Mouse (Mus musculus) limb, embryonic 13.5 days (tissue): ENCODE measurements around the gene Zmym1. TPM values are rescaled to one million over a fixed set of nuclear protein-coding genes. Genes with fewer than 3 reads are reported as not detected.
A peak's percentile ranks its signal among the peaks of the same experiment; 100 is the strongest.
"Not testable (repeated sequence)": the region's sequence is repeated elsewhere in the genome, so short reads cannot be mapped to it uniquely, and the experiment has no call there.

ENCODE experiments used
- ATAC-seq: fragments of 200-750 bp; cut with Nextera tagmentation; 2 replicates; pipeline ENCODE4 v1.8.0; 2017; ENCODE audit warnings: low read depth, moderate number of reproducible peaks, moderate TSS enrichment; ENCODE audit not compliant: low FRiP score
- H3K27ac ChIP-seq: fragments of 300-500 bp; sonication (generic); 2 replicates; pipeline ENCODE4 v1.5.1; 2015; ENCODE audit warnings: inconsistent platforms, mild to moderate bottlenecking, moderate library complexity
- H3K27me3 ChIP-seq: fragments of 300-500 bp; sonication (generic); 2 replicates; pipeline ENCODE4 v1.6.1; 2015; ENCODE audit warnings: mild to moderate bottlenecking, inconsistent platforms
- H3K36me3 ChIP-seq: fragments of 300-500 bp; sonication (generic); 2 replicates; pipeline ENCODE4 v1.6.1; 2015; ENCODE audit warnings: inconsistent platforms, mild to moderate bottlenecking, moderate library complexity
- H3K4me1 ChIP-seq: fragments of 300-500 bp; sonication (generic); 2 replicates; pipeline ENCODE4 v1.6.1; 2015; ENCODE audit warnings: inconsistent platforms
- H3K4me2 ChIP-seq: fragments of 300-500 bp; sonication (generic); replicated peaks from 2 replicates; pipeline ENCODE4 v1.6.1; 2015; ENCODE audit warnings: inconsistent platforms, mild to moderate bottlenecking, moderate library complexity
- H3K4me3 ChIP-seq: fragments of 300-500 bp; sonication (generic); 2 replicates; pipeline ENCODE4 v1.5.1; 2015; ENCODE audit warnings: moderate library complexity, mild to moderate bottlenecking, inconsistent platforms
- H3K9ac ChIP-seq: fragments of 300-500 bp; sonication (generic); 2 replicates; pipeline ENCODE4 v1.6.1; 2015; ENCODE audit warnings: mild to moderate bottlenecking, inconsistent platforms
- H3K9me3 ChIP-seq: fragments of 300-500 bp; sonication (generic); 2 replicates; pipeline ENCODE4 v1.6.1; 2016; ENCODE audit warnings: inconsistent platforms
- WGBS: fragments of 180-500 bp; shearing (Covaris S2); methylation state at CpG from one replicate; pipeline ENCODE4 v1.1.7; 2015; 5-methylcytosine and 5-hydroxymethylcytosine counted together
- polyA plus RNA-seq: library from polyadenylated mRNA; unstranded; fragments of >200 nt; fragmentation: Nextera tagmentation; extraction: Ambion mirVana; gene quantifications from 2 replicates; pipeline ENCODE4 v1.2.1, GENCODE M21; 2015

Zmym1 gene
- 22.1 and 24.5 TPM in 2 replicates for polyA plus RNA-seq

DNA sequence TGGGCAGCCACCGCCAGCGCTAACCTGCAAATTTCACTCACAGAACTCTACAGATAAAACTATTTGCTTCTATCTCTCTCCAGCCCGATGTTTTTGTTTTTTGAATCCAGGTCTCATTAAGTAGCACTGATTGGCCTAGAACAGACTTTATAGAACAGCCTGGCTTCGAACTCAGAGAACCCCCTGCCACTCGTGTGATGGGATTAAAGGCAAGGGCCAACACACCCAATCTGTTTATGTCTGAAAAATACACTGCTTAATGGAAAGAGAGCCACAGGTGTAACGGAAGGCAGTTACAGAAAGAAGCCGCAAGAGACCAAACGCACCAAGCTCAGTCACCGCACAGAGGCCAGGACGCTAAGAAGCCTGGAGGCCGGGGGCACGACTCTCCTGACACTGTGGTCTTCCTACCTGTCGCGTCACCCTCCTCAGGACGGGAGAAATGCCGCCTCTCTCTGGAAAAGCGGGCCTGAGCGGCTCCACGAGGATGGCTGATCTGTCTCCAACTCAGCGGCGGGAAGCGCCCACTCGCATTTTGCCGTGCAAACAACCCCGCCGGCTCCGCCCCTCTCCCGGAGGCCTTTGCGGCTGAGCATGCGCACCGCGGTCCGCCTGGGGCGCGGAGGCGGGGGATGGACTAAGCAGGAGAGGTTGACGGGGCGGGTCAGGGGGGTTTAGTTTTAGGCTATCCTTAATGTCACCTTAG is at the start of gene Zmym1:
Zmym1 (minus strand) TSS at position 568 of the 706 bp plus-strand sequence.
- Histone ChIP-seq H3K4me3 (peak within 1 kb of the TSS; percentile 85), H3K27me3 (no peaks in the 10 kb centered on the region), H3K9me3 (no peaks in the 10 kb centered on the region), H3K36me3 (peaks cover 21% of the 10 kb centered on the region), H3K4me2 (peak within 1 kb of the TSS; percentile 85), H3K9ac (peak within 1 kb of the TSS; percentile 83), H3K27ac (peak within 1 kb of the TSS; percentile 67; the same call in 1 of the 2 replicates), H3K4me1 (no peaks in the 10 kb centered on the region)
- WGBS = 1% methylated on average over 38 of the region's 38 CpGs
- peak; percentile 93 for ATAC-seq

DNA sequence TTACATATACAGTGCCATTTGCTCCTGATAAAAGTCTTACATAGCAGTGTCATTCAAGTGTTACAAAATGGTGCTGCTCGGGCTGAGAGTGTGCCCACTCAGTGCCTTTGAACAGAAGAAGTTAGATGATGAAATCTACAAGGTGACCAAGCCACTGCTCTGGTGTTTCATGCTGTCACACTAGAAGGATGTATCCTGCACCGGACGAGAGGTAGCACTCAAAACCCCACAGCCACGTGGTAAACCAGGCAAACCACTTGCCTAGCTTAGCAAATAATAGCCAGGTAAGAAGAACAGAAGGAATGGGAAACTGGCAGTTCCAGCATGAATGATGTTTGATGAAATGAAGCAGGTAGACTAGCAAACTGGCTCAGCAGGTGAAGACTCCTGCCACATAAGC is 49.6 kb upstream of the Zmym1 start:
- Histone ChIP-seq H3K27me3 (no peaks in the 10 kb centered on the region), H3K9ac (no peak overlapping the region), H3K27ac (no peak overlapping the region), H3K36me3 (peaks cover 46% of the 10 kb centered on the region), H3K4me3 (no peak overlapping the region), H3K4me1 (no peaks in the 10 kb centered on the region), H3K9me3 (no peaks in the 10 kb centered on the region), H3K4me2 (no peak overlapping the region)
- 75% methylated on average over 4 of the region's 4 CpGs for WGBS
- no peak for ATAC-seq

DNA sequence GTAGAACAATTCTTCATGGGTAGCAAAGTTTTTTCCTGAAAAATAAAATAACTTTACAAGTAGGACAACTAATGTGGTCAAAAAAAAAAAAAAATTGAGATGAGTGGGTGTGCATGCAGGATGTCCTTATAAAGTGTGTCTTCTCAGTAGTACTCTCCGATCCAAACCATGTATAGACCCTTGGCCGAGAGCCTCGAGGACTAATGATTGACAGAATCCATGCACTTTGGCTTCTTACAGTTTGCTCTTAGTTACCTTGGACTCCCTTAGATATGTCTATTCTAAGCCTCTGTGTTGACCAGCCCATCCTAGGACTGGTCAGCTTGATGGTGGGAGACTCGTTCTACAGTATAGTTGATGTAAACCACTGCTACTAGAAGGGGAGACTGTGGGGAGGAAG is 46.6 kb upstream of the Zmym1 start:
- Histone ChIP-seq H3K9me3 (no peaks in the 10 kb centered on the region), H3K36me3 (peaks cover 53% of the 10 kb centered on the region), H3K27ac (no peak overlapping the region), H3K4me3 (no peak overlapping the region), H3K27me3 (no peaks in the 10 kb centered on the region), H3K4me1 (no peaks in the 10 kb centered on the region), H3K4me2 (no peak overlapping the region), H3K9ac (no peak overlapping the region)
- no peak for ATAC-seq
- WGBS = 88% methylated on average over 4 of the region's 4 CpGs

DNA sequence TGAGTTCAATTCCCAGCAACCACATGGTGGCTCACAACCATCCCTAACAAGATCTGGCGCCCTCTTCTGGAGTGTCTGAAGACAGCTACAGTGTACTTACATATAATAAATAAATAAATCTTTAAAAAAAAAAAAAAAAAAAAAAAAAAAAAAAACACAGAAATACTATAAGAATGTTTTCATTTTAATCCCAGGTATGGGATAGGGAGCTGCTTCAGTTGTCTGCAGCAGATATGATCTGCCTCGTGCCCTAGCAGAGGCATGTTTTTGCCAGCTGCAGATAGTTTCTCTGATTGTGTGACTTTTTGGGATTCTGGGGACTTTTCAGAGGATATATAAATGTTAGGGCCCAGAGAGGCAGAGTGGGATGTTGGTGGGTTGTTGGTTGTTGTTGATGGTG is 38.6 kb upstream of the Zmym1 start:
- ATAC-seq, H3K27ac ChIP-seq, H3K9me3 ChIP-seq, H3K4me1 ChIP-seq, H3K4me2 ChIP-seq, H3K27me3 ChIP-seq, H3K9ac ChIP-seq, H3K4me3 ChIP-seq: not testable (repeated sequence)
- H3K36me3 ChIP-seq = peaks cover 31% of the 10 kb centered on the region
- 82% methylated on average over 1 of the region's 2 CpGs for WGBS

DNA sequence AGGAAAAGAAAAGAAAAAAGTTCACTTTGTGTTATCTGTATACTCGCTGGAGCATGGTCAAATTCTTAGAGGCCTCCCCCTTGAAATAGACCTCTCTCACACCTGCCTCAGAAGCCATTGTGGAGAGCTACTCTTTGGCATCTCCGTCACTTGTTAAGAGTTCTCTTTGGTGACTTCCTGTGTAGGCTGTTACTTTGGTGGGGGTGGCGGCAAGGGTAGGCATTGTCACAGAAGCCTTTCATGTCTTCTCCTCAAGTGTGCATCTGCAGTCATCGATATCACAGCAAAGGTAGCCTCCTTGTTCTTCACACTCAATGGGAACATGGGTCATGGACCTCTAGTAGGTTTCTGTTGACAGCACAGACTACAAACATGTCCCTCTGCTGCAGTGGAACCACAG is 34.1 kb upstream of the Zmym1 start:
- ATAC-seq = no peak
- Histone ChIP-seq H3K36me3 (peaks cover 22% of the 10 kb centered on the region), H3K27me3 (no peaks in the 10 kb centered on the region), H3K9me3 (no peaks in the 10 kb centered on the region), H3K9ac (no peak overlapping the region), H3K4me3 (no peak overlapping the region), H3K4me1 (no peaks in the 10 kb centered on the region), H3K4me2 (no peak overlapping the region), H3K27ac (no peak overlapping the region)
- whole genome bisulfite sequencing = 89% methylated on average over 4 of the region's 4 CpGs

DNA sequence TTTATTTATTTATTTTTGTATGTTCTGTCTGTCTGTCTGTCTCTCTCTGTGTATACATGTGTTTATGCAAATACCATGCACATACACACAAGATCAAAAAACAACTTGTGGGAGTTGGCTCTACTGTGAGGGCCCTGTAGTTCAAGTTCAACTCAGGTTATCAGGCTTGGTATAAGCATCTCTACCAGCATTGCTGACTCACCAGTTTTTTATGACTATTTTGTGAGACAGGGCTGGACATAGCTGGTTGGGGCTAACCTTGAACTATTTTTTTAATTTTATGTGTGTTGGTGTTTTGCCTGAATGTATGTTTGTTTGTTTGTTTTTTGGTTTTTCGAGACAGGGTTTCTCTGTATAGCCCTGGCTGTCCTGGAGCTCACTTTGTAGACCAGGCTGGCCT is 30.2 kb upstream of the Zmym1 start:
- 91% methylated on average over 1 of the region's 1 CpGs for WGBS
- peaks cover 35% of the 10 kb centered on the region for H3K36me3 ChIP-seq

DNA sequence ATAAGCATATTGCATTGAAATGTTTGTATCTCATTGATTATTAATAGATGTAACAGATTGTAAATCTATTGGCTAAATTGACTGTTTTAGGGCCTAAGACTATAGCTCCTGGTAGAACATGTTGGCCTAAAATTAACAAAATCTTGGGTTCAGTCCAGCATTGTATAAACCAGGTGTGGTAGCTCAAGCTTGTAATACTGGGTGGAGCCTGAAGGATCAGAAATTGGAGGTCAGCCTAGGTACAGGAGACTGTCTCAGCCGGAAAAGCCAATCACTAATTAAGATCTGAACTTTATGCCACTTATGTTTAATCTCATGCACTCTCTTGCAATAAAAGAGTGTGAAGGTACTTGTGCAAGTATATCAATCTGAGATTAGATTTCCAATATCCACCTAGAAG is 24.8 kb upstream of the Zmym1 start:
- no peak overlapping the region for H3K4me3 ChIP-seq
- no peak overlapping the region for H3K9ac ChIP-seq
- WGBS = 92% methylated on average over 1 of the region's 1 CpGs
- H3K4me2 ChIP-seq = no peak overlapping the region
- no peak for ATAC-seq
- H3K27me3 ChIP-seq = no peaks in the 10 kb centered on the region
- no peaks in the 10 kb centered on the region for H3K4me1 ChIP-seq
- peaks cover 29% of the 10 kb centered on the region for H3K36me3 ChIP-seq
- no peaks in the 10 kb centered on the region for H3K9me3 ChIP-seq
- no peak overlapping the region for H3K27ac ChIP-seq

More for the DNA sequence above, 30.2 kb upstream of the Zmym1 start:
- no peaks in the 10 kb centered on the region for H3K4me1 ChIP-seq
- no peak overlapping the region for H3K9ac ChIP-seq
- H3K27me3 ChIP-seq = no peaks in the 10 kb centered on the region
- H3K4me3 ChIP-seq = no peak overlapping the region
- no peak overlapping the region for H3K4me2 ChIP-seq
- no peak for ATAC-seq
- no peaks in the 10 kb centered on the region for H3K9me3 ChIP-seq
- no peak overlapping the region for H3K27ac ChIP-seq

DNA sequence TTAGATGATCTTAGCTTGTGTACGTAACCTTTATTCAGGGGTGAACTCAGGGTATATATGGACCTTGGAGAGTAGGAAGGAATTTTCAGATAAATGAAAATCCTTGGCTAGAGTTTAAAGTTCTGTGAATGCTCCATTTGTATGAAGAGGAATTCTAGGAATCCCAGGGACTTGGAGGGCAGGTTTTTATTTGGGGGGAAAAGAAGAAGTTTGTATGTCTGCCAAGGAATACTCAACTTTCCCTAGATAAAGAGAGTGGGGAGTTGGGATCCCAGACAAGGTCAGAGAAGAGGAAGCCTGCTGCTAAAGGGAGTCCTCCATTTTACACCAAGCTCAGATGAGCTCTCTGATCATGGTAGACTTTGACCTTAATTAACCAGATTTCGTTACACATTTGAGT is 22.2 kb upstream of the Zmym1 start:
- no peak for ATAC-seq
- Histone ChIP-seq H3K4me1 (peaks cover 3% of the 10 kb centered on the region; the same call in 1 of the 2 replicates), H3K27ac (no peak overlapping the region), H3K36me3 (peaks cover 9% of the 10 kb centered on the region), H3K4me3 (no peak overlapping the region), H3K9ac (no peak overlapping the region), H3K4me2 (no peak overlapping the region), H3K9me3 (no peaks in the 10 kb centered on the region), H3K27me3 (no peaks in the 10 kb centered on the region)
- WGBS = 85% methylated on average over 2 of the region's 2 CpGs

DNA sequence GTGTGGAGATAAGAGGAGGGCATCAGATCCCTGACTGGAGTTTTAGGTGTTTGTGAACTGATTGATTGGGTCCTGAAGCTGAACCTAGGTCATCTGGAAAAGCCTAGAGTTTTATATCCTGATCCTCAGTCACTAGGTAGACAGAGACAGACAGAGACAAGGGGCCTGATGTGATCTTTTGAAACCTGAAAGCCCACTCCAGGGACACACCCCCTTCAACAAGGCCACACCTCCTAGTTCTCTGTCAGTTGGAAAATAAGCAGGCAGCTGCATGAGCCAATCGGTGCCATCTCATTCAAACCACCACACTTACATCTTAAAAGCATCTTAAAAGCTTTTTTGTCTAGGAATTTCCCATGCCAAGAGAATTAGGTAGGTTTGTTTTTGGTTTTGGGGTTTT is 19.9 kb upstream of the Zmym1 start:
- 24% methylated on average over 1 of the region's 1 CpGs for WGBS
- Histone ChIP-seq H3K9ac (no peak overlapping the region), H3K4me1 (peaks cover 9% of the 10 kb centered on the region), H3K9me3 (no peaks in the 10 kb centered on the region), H3K27me3 (no peaks in the 10 kb centered on the region), H3K4me3 (no peak overlapping the region), H3K4me2 (no peak overlapping the region), H3K36me3 (peaks cover 5% of the 10 kb centered on the region; the same call in 1 of the 2 replicates), H3K27ac (no peak overlapping the region)
- no peak for ATAC-seq

DNA sequence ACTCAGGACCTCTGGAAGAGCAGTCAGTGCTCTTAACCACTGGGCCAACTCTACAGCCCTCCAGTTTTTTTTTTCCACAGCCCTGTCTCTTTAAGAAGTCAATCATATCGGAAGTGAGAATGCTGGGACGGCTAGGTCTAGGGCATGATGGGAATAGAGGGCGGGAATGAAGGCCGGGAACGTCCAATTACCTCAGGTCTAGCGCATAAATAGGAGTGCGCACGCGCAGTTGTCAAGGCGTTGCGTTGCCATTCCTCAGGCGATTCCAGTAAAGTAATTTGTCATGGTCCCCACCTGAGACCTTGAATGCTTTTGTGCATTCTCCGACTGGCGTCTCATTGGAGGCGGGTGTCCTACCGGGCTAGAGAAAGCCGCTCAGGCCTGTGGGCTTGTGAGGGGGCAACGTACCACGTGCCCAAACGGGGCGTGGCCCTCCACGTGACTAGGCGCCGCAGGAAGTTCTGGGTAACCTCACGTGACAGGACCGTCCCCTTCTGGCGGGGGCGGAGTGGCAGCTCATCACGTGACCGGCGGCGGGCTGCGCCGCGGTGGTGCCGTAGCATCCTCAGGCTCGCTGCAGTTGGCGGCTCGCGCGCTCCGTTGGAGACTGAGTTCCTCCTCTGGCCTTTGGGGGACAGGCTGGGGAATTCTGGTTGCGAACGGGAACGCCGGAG is 16.1 kb upstream of the Zmym1 start, which contains the start of gene Zmym6:
Zmym6 (plus strand) TSS at position 509 of the 674 bp plus-strand sequence.
- Histone ChIP-seq H3K9ac (peak within 1 kb of the TSS; percentile 73), H3K4me1 (peaks cover 9% of the 10 kb centered on the region), H3K9me3 (no peaks in the 10 kb centered on the region), H3K27ac (peak within 1 kb of the TSS; percentile 81), H3K27me3 (no peaks in the 10 kb centered on the region), H3K36me3 (peaks cover 2% of the 10 kb centered on the region; the same call in 1 of the 2 replicates), H3K4me3 (peak within 1 kb of the TSS; percentile 62), H3K4me2 (peak within 1 kb of the TSS; percentile 69)
- WGBS = under 1% methylated on average over 46 of the region's 46 CpGs
- ATAC-seq = peak; percentile 96

DNA sequence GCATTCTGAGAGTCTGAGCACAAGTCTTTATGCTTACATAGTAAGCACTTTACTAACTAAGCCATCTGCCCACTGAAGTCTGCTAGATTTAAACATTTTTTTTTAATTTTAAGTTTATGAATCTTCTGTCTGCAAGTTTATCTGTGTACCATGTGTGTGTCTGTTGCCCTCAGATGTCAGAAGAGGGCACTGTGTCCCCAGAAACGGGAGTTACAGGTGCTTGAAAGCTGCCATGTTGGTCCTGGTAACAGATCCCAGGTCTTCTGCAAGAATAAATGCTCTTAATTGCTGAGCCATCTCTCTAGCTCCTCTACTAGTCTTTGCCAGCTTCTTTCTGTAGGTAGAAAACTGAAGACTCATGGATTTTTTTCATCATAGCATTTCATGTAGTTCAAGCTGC is 14.0 kb upstream of the Zmym1 start:
- H3K4me2 ChIP-seq = no peak overlapping the region
- no peak overlapping the region for H3K4me3 ChIP-seq
- no peaks in the 10 kb centered on the region for H3K9me3 ChIP-seq
- H3K36me3 ChIP-seq = no peaks in the 10 kb centered on the region
- ATAC-seq = no peak
- 50% methylated on average over 1 of the region's 1 CpGs for WGBS
- no peak overlapping the region for H3K27ac ChIP-seq
- no peak overlapping the region for H3K9ac ChIP-seq
- H3K4me1 ChIP-seq = peaks cover 9% of the 10 kb centered on the region
- H3K27me3 ChIP-seq = no peaks in the 10 kb centered on the region

DNA sequence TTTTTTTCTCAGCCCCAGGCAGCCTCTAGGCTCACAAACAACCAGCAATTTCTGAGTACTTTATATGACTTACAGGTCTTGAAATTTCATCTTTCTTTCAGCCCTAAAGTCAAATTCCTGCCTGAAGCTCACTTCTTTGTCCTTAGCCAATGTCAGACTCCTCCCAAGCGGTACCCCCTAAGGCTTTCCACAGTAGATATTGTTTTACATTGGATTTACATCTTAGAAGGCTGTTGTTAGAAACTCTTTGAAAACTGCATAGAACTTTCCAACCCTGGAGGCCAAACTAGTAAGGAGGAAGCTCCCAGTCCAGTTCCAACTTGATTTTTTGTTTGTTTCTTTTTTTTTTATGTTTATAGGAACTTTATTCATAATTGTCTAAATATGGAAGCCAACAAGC is 3.1 kb upstream of the Zmym1 start:
- no peak overlapping the region for H3K4me2 ChIP-seq
- H3K9ac ChIP-seq = no peak overlapping the region
- ATAC-seq = no peak
- no peak overlapping the region for H3K27ac ChIP-seq
- no peak overlapping the region for H3K4me3 ChIP-seq
- no peaks in the 10 kb centered on the region for H3K36me3 ChIP-seq
- no peaks in the 10 kb centered on the region for H3K4me1 ChIP-seq
- H3K27me3 ChIP-seq = no peaks in the 10 kb centered on the region
- 0 out of 2 replicates have a peak, but pooled peaks cover 3% of the 10 kb centered on the region for H3K9me3 ChIP-seq
- 55% methylated on average over 1 of the region's 1 CpGs for WGBS
